In the genomic region with DNA sequence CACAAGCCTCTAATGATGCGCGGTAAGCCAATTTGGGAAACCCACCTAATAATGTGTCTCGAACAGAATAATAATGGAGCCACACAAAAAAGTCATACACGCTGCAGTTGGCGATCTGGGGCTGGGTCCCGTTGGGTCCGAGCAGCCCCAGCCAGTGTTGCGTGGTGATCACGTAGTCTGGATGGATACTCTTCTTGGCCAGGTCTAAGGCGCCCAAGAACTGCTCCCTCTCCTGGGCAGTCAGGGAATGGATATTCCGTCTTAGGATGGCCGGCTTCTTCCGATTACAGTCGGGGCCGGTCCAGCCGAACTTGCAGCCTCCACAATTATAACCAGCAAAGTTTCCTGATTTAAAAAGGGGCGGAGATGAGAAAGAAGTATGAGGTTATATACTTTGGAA, we compare ENCODE assay signal across 8 mouse cellular contexts. TPM values are rescaled to one million over a fixed set of nuclear protein-coding genes. Genes with fewer than 3 reads are reported as not detected.
DNase-seq lines count a peak whose midpoint lies in the region; ATAC-seq and TF ChIP-seq lines count a peak whose summit lies in the region.

No protein-coding gene starts in this region.

- no peak for ATAC-seq in lung, postnatal 0 days
- ATAC-seq in forebrain, embryonic 12.5 days (ENCODE audit: low FRiP score): peak; percentile 51; the same call in 1 of the 2 replicates
- no peak for ATAC-seq in neural tube, embryonic 15.5 days (ENCODE audit: low FRiP score)

- TF ChIP-seq CTCF in lung, postnatal 0 days (IDR thresholded peaks at IDR 0.05): peak; percentile 23
- no peak for TF ChIP-seq CTCF in lung, adult 2 months (IDR thresholded peaks at IDR 0.05; ENCODE audit: insufficient read depth, low read length)

- no peak overlapping the region for H3K4me3 ChIP-seq in lung, postnatal 0 days (ENCODE audit: low read depth, low read length)
- H3K4me3 ChIP-seq in lung, adult 2 months (replicated peaks; ENCODE audit: extremely low read depth, low read depth, low read length): no peak overlapping the region
- H3K4me3 ChIP-seq in forebrain, embryonic 12.5 days (replicated peaks): no peak overlapping the region
- no peak overlapping the region for H3K4me3 ChIP-seq in neural tube, embryonic 15.5 days (replicated peaks)

- H3K9ac ChIP-seq in lung, postnatal 0 days (replicated peaks; ENCODE audit: low read depth): no peak overlapping the region
- no peak overlapping the region for H3K9ac ChIP-seq in forebrain, embryonic 12.5 days
- H3K9ac ChIP-seq in neural tube, embryonic 15.5 days (replicated peaks): no peak overlapping the region

- H3K9me3 ChIP-seq in lung, postnatal 0 days (ENCODE audit: low read length): no peaks in the 10 kb centered on the region
- H3K9me3 ChIP-seq in forebrain, embryonic 12.5 days: no peaks in the 10 kb centered on the region
- no peaks in the 10 kb centered on the region for H3K9me3 ChIP-seq in neural tube, embryonic 15.5 days (replicated peaks)

- no peak for TF ChIP-seq POLR2A in lung, adult 2 months (IDR thresholded peaks at IDR 0.05; ENCODE audit: borderline replicate concordance, extremely low read depth, low read depth, low read length)

- H3K27me3 ChIP-seq in lung, postnatal 0 days (replicated peaks; ENCODE audit: insufficient read depth, low read length): no peaks in the 10 kb centered on the region
- peaks cover 21% of the 10 kb centered on the region for H3K27me3 ChIP-seq in forebrain, embryonic 12.5 days
- H3K27me3 ChIP-seq in neural tube, embryonic 15.5 days (replicated peaks): 0 out of 2 replicates have a peak, but pooled peaks cover 9% of the 10 kb centered on the region

- no peak for TF ChIP-seq EP300 in lung, postnatal 0 days (IDR thresholded peaks at IDR 0.05)

- no peak overlapping the region for H3K27ac ChIP-seq in lung, postnatal 0 days (ENCODE audit: low read length)
- no peak overlapping the region for H3K27ac ChIP-seq in forebrain, embryonic 12.5 days
- H3K27ac ChIP-seq in neural tube, embryonic 15.5 days (replicated peaks): no peak overlapping the region

- 89% methylated on average over 17 of the region's 17 CpGs for WGBS in lung, postnatal 0 days
- 89% methylated on average over 17 of the region's 17 CpGs for WGBS in lung, adult 2 months
- WGBS in forebrain, embryonic 12.5 days: 71% methylated on average over 17 of the region's 17 CpGs
- 87% methylated on average over 17 of the region's 17 CpGs for WGBS in neural tube, embryonic 15.5 days

- no peaks in the 10 kb centered on the region for H3K36me3 ChIP-seq in lung, postnatal 0 days (ENCODE audit: insufficient read depth, low read length)
- no peaks in the 10 kb centered on the region for H3K36me3 ChIP-seq in forebrain, embryonic 12.5 days (replicated peaks)
- no peaks in the 10 kb centered on the region for H3K36me3 ChIP-seq in neural tube, embryonic 15.5 days

- peak; percentile 23 for DNase-seq in embryo, embryonic 10 days (ENCODE audit: low spot score)
- no peak for DNase-seq in embryo, embryonic 9.5 days (ENCODE audit: extremely low spot score)
- DNase-seq in lung, postnatal 0 days (ENCODE audit: low spot score): no peak
- DNase-seq in lung, adult 2 months: no peak
- peak; percentile 65 for DNase-seq in kidney, postnatal 10 days
- no peak for DNase-seq in embryo, embryonic 10.5 days (ENCODE audit: low spot score)

- no peaks in the 10 kb centered on the region for H3K4me1 ChIP-seq in lung, postnatal 0 days (ENCODE audit: insufficient read depth, low read depth, low read length)
- no peaks in the 10 kb centered on the region; the same call in 1 of the 2 replicates for H3K4me1 ChIP-seq in lung, adult 2 months (ENCODE audit: control insufficient read depth, insufficient read depth, low read length)
- H3K4me1 ChIP-seq in forebrain, embryonic 12.5 days: peaks cover 6% of the 10 kb centered on the region
- no peaks in the 10 kb centered on the region for H3K4me1 ChIP-seq in neural tube, embryonic 15.5 days

- no peak overlapping the region for H3K4me2 ChIP-seq in lung, postnatal 0 days (replicated peaks; ENCODE audit: low read depth, low read length)
- H3K4me2 ChIP-seq in forebrain, embryonic 12.5 days: no peak overlapping the region
- no peak overlapping the region for H3K4me2 ChIP-seq in neural tube, embryonic 15.5 days

RNA-seq across cellular contexts. Expression of gene Dct, which starts 9.1 kb away (rescaled TPM):
- polyA plus RNA-seq in lung, postnatal 0 days (2015; fragmentation: Nextera tagmentation; extraction: Ambion mirVana): 0.24 and 0.39 TPM in 2 replicates
- polyA plus RNA-seq in lung, adult 2 months (2012; rRNA removed): 0.08 and 0.30 TPM in 2 replicates
- polyA plus RNA-seq in forebrain, embryonic 12.5 days (2016; fragmentation: Nextera tagmentation; extraction: Ambion mirVana): 12.1 and 13.1 TPM in 2 replicates
- polyA plus RNA-seq in neural tube, embryonic 15.5 days (2015; fragmentation: Nextera tagmentation; extraction: Ambion mirVana): 0.84 and 0.86 TPM in 2 replicates

Comparison
In these comparisons a context has a peak if more than half of its experiments do, and no peak if none do; other contexts are left out.
1. DNase-seq: peak in embryo, embryonic 10 days (single experiment) and kidney, postnatal 10 days (single experiment); none in embryo, embryonic 9.5 days (single experiment), lung, postnatal 0 days (single experiment), lung, adult 2 months (single experiment) and embryo, embryonic 10.5 days (single experiment).